Mouse (Mus musculus): ENCODE measurements around the gene Itpripl2. TPM values are rescaled to one million over a fixed set of nuclear protein-coding genes. Genes with fewer than 3 reads are reported as not detected.

The Itpripl2 gene
- polyA plus RNA-seq, 1 experiment from 2014 or later = 0.84 TPM

GRCm38 (mm10) chr7:118478835-118479312, 12.9 kb downstream of the Itpripl2 start:
- WGBS = 62% methylated on average over 3 of the region's 3 CpGs
- H3K4me2 ChIP-seq (replicated peaks) = no peak overlapping the region
- H3K4me1 ChIP-seq (replicated peaks; ENCODE audit: control insufficient read depth, insufficient read depth, low read length) = no peaks in the 10 kb centered on the region
- DNase-seq (ENCODE audit: low spot score) (no peak), ATAC-seq (ENCODE audit: low FRiP score) (no peak)
- H3K27me3 ChIP-seq (ENCODE audit: control insufficient read depth, insufficient read depth, low read length) = no peaks in the 10 kb centered on the region
- H3K9ac ChIP-seq = no peak overlapping the region
- no peak overlapping the region for H3K4me3 ChIP-seq (replicated peaks; ENCODE audit: low read length)
- H3K27ac ChIP-seq = no peak overlapping the region
- no peaks in the 10 kb centered on the region for H3K36me3 ChIP-seq (replicated peaks; ENCODE audit: control insufficient read depth, insufficient read depth)
- 0 out of 2 replicates have a peak, but pooled peaks cover 2% of the 10 kb centered on the region for H3K9me3 ChIP-seq (ENCODE audit: control insufficient read depth, low read length)

GRCm38 (mm10) chr7:118476428-118476827, 15.3 kb downstream of the Itpripl2 start:
- DNase-seq (ENCODE audit: low spot score) (no peak), ATAC-seq (ENCODE audit: low FRiP score) (no peak)
- WGBS = 81% methylated on average over 5 of the region's 5 CpGs
- H3K9ac ChIP-seq = no peak overlapping the region
- H3K36me3 ChIP-seq (replicated peaks; ENCODE audit: control insufficient read depth, insufficient read depth) = no peaks in the 10 kb centered on the region
- no peak overlapping the region for H3K4me2 ChIP-seq (replicated peaks)
- no peak overlapping the region for H3K4me3 ChIP-seq (replicated peaks; ENCODE audit: low read length)
- H3K4me1 ChIP-seq (replicated peaks; ENCODE audit: control insufficient read depth, insufficient read depth, low read length) = no peaks in the 10 kb centered on the region
- H3K27me3 ChIP-seq (ENCODE audit: control insufficient read depth, insufficient read depth, low read length) = no peaks in the 10 kb centered on the region
- 0 out of 2 replicates have a peak, but pooled peaks cover 2% of the 10 kb centered on the region for H3K9me3 ChIP-seq (ENCODE audit: control insufficient read depth, low read length)
- H3K27ac ChIP-seq = no peak overlapping the region

- Histone ChIP-seq H3K4me1 (replicated peaks; ENCODE audit: control insufficient read depth, insufficient read depth, low read length) (no peaks in the 10 kb centered on the region), H3K27ac (no peak overlapping the region), H3K4me2 (replicated peaks) (no peak overlapping the region), H3K27me3 (ENCODE audit: control insufficient read depth, insufficient read depth, low read length) (no peaks in the 10 kb centered on the region), H3K9ac (no peak overlapping the region), H3K4me3 (replicated peaks; ENCODE audit: low read length) (no peak overlapping the region), H3K9me3 (ENCODE audit: control insufficient read depth, low read length) (0 out of 2 replicates have a peak, but pooled peaks cover 2% of the 10 kb centered on the region), H3K36me3 (replicated peaks; ENCODE audit: control insufficient read depth, insufficient read depth) (no peaks in the 10 kb centered on the region)
- DNase-seq (ENCODE audit: low spot score) (no peak), ATAC-seq (ENCODE audit: low FRiP score) (no peak)
- WGBS = 84% methylated on average over 7 of the region's 7 CpGs
Observed at GRCm38 (mm10) chr7:118475008-118475705, 16.6 kb downstream of the Itpripl2 start.

GRCm38 (mm10) chr7:118472886-118473285, 18.9 kb downstream of the Itpripl2 start:
- no peak overlapping the region for H3K9ac ChIP-seq
- H3K4me3 ChIP-seq (replicated peaks; ENCODE audit: low read length) = no peak overlapping the region
- H3K36me3 ChIP-seq (replicated peaks; ENCODE audit: control insufficient read depth, insufficient read depth) = no peaks in the 10 kb centered on the region
- H3K4me2 ChIP-seq (replicated peaks) = no peak overlapping the region
- DNase-seq (ENCODE audit: low spot score) (no peak), ATAC-seq (ENCODE audit: low FRiP score) (no peak)
- no peaks in the 10 kb centered on the region for H3K4me1 ChIP-seq (replicated peaks; ENCODE audit: control insufficient read depth, insufficient read depth, low read length)
- no peaks in the 10 kb centered on the region for H3K27me3 ChIP-seq (ENCODE audit: control insufficient read depth, insufficient read depth, low read length)
- no peak overlapping the region for H3K27ac ChIP-seq
- 0 out of 2 replicates have a peak, but pooled peaks cover 2% of the 10 kb centered on the region for H3K9me3 ChIP-seq (ENCODE audit: control insufficient read depth, low read length)
- 82% methylated on average over 1 of the region's 1 CpGs for WGBS

GRCm38 (mm10) chr7:118468060-118468459, 23.7 kb downstream of the Itpripl2 start:
- H3K4me3 ChIP-seq (replicated peaks; ENCODE audit: low read length) = no peak overlapping the region
- no peak overlapping the region for H3K27ac ChIP-seq
- no peak overlapping the region for H3K4me2 ChIP-seq (replicated peaks)
- DNase-seq (ENCODE audit: low spot score) = no peak
- H3K36me3 ChIP-seq (replicated peaks; ENCODE audit: control insufficient read depth, insufficient read depth) = no peaks in the 10 kb centered on the region
- no peak for ATAC-seq (ENCODE audit: low FRiP score)
- peaks cover 3% of the 10 kb centered on the region; the same call in 1 of the 2 replicates for H3K4me1 ChIP-seq (replicated peaks; ENCODE audit: control insufficient read depth, insufficient read depth, low read length)
- no peaks in the 10 kb centered on the region for H3K27me3 ChIP-seq (ENCODE audit: control insufficient read depth, insufficient read depth, low read length)
- WGBS = 90% methylated on average over 3 of the region's 3 CpGs
- H3K9me3 ChIP-seq (ENCODE audit: control insufficient read depth, low read length) = no peaks in the 10 kb centered on the region
- H3K9ac ChIP-seq = no peak overlapping the region

GRCm38 (mm10) chr7:118464432-118464831, 27.3 kb downstream of the Itpripl2 start:
- H3K4me1 ChIP-seq (replicated peaks; ENCODE audit: control insufficient read depth, insufficient read depth, low read length) = peaks cover 16% of the 10 kb centered on the region
- DNase-seq (ENCODE audit: low spot score) (no peak), ATAC-seq (ENCODE audit: low FRiP score) (no peak)
- H3K9ac ChIP-seq = no peak overlapping the region
- WGBS = 73% methylated on average over 4 of the region's 4 CpGs
- H3K36me3 ChIP-seq (replicated peaks; ENCODE audit: control insufficient read depth, insufficient read depth) = no peaks in the 10 kb centered on the region
- no peak overlapping the region for H3K27ac ChIP-seq
- no peak overlapping the region for H3K4me3 ChIP-seq (replicated peaks; ENCODE audit: low read length)
- no peaks in the 10 kb centered on the region for H3K9me3 ChIP-seq (ENCODE audit: control insufficient read depth, low read length)
- H3K27me3 ChIP-seq (ENCODE audit: control insufficient read depth, insufficient read depth, low read length) = no peaks in the 10 kb centered on the region
- H3K4me2 ChIP-seq (replicated peaks) = no peak overlapping the region

GRCm38 (mm10) chr7:118462818-118463762, 28.7 kb downstream of the Itpripl2 start:
- H3K4me3 ChIP-seq (replicated peaks; ENCODE audit: low read length) = no peak overlapping the region
- no peak for DNase-seq (ENCODE audit: low spot score)
- no peaks in the 10 kb centered on the region for H3K36me3 ChIP-seq (replicated peaks; ENCODE audit: control insufficient read depth, insufficient read depth)
- H3K27me3 ChIP-seq (ENCODE audit: control insufficient read depth, insufficient read depth, low read length) = no peaks in the 10 kb centered on the region
- no peaks in the 10 kb centered on the region for H3K9me3 ChIP-seq (ENCODE audit: control insufficient read depth, low read length)
- H3K4me1 ChIP-seq (replicated peaks; ENCODE audit: control insufficient read depth, insufficient read depth, low read length) = peaks cover 16% of the 10 kb centered on the region
- no peak overlapping the region for H3K9ac ChIP-seq
- no peak overlapping the region for H3K27ac ChIP-seq
- H3K4me2 ChIP-seq (replicated peaks) = no peak overlapping the region
- WGBS = 29% methylated on average over 11 of the region's 11 CpGs
- peak; percentile 55; the same call in 1 of the 2 replicates for ATAC-seq (ENCODE audit: low FRiP score)

GRCm38 (mm10) chr7:118461400-118462136, 30.2 kb downstream of the Itpripl2 start:
- Histone ChIP-seq H3K4me3 (replicated peaks; ENCODE audit: low read length) (no peak overlapping the region), H3K9ac (no peak overlapping the region), H3K36me3 (replicated peaks; ENCODE audit: control insufficient read depth, insufficient read depth) (no peaks in the 10 kb centered on the region), H3K4me2 (replicated peaks) (0 out of 2 replicates have a peak overlapping the region, but pooled peaks have one; percentile 1), H3K27ac (0 out of 2 replicates have a peak overlapping the region, but pooled peaks have one; percentile 5), H3K4me1 (replicated peaks; ENCODE audit: control insufficient read depth, insufficient read depth, low read length) (peaks cover 16% of the 10 kb centered on the region), H3K9me3 (ENCODE audit: control insufficient read depth, low read length) (no peaks in the 10 kb centered on the region), H3K27me3 (ENCODE audit: control insufficient read depth, insufficient read depth, low read length) (no peaks in the 10 kb centered on the region)
- no peak for ATAC-seq (ENCODE audit: low FRiP score)
- 29% methylated on average over 16 of the region's 16 CpGs for WGBS
- DNase-seq (ENCODE audit: low spot score) = no peak

All from hindbrain, embryonic 14.5 days (tissue).